Comparison of ENCODE assay signal across 8 mouse cellular contexts in genomic region chrX:36112422-36112750, GRCm38 (mm10). TPM values are rescaled to one million over a fixed set of nuclear protein-coding genes. Genes with fewer than 3 reads are reported as not detected.
DNase-seq lines count a peak whose midpoint lies in the region; ATAC-seq and TF ChIP-seq lines count a peak whose summit lies in the region.

No protein-coding gene starts in this region.

- no peak for TF ChIP-seq POLR2A in cerebellum, adult 2 months (IDR thresholded peaks at IDR 0.05; ENCODE audit: borderline replicate concordance, insufficient read depth, low read length)

- WGBS in cerebellum, adult 2 months, result 4% methylated on average over 9 of the region's 9 CpGs
- 13% methylated on average over 9 of the region's 9 CpGs for WGBS in liver, embryonic 14.5 days (ENCODE audit: insufficient replicate concordance)

- H3K79me2 ChIP-seq in C2C12 (ENCODE audit: control insufficient read depth, insufficient read depth), result no peaks in the 10 kb centered on the region

- TF ChIP-seq CTCF in cerebellum, adult 2 months (IDR thresholded peaks at IDR 0.05; ENCODE audit: borderline replicate concordance, insufficient read depth, low read depth, low read length), result no peak
- no peak for TF ChIP-seq CTCF in C2C12 (IDR thresholded peaks at IDR 0.05; ENCODE audit: control insufficient read depth, insufficient read depth, insufficient read length)
- no peak for TF ChIP-seq CTCF in liver, embryonic 14.5 days (IDR thresholded peaks at IDR 0.05; ENCODE audit: low read depth)

- TF ChIP-seq EP300 in liver, embryonic 14.5 days (IDR thresholded peaks at IDR 0.05; ENCODE audit: low read depth), result no peak

- H3K9ac ChIP-seq in liver, embryonic 14.5 days (replicated peaks), result no peak overlapping the region

- no peak for ATAC-seq in liver, embryonic 14.5 days (ENCODE audit: insufficient read depth)
- ATAC-seq in megakaryocyte-erythroid progenitor cell, adult 5-6 weeks (replicated peaks; ENCODE audit: low FRiP score, low TSS enrichment, poor library complexity, severe bottlenecking), result no peak

- peak overlapping the region; percentile 57 for H3K4me3 ChIP-seq in cerebellum, adult 2 months (replicated peaks; ENCODE audit: insufficient read depth, low read depth, low read length)
- H3K4me3 ChIP-seq in C2C12 (ENCODE audit: insufficient read depth, poor library complexity, severe bottlenecking), result peak overlapping the region; percentile 26
- peak overlapping the region; percentile 30 to 34 for H3K4me3 ChIP-seq in liver, embryonic 14.5 days (ENCODE audit: insufficient read depth in 1 of 2, low read depth in 2 of 2, low read length in 2 of 2)

- no peak for DNase-seq in cerebellum, adult 2 months
- DNase-seq in cerebellum, adult 9-10 months, result no peak
- DNase-seq in forelimb bud, embryonic 11.5 days (ENCODE audit: low read depth, low spot score), result peak; percentile 3
- no peak for DNase-seq in liver, embryonic 14.5 days (ENCODE audit: low read depth in 3 of 3, low spot score in 3 of 3)
- no peak for DNase-seq in thymus, postnatal 25 days
- DNase-seq in left cerebral cortex, postnatal 25 days (ENCODE audit: low spot score in 2 of 2), result no peak

- H3K79me3 ChIP-seq in C2C12 (ENCODE audit: low read depth), result peaks cover 1% of the 10 kb centered on the region

- H3K9me3 ChIP-seq in liver, embryonic 14.5 days (ENCODE audit: control insufficient read depth, low read length), result no peaks in the 10 kb centered on the region

- peak overlapping the region; percentile 28 for H3K4me2 ChIP-seq in liver, embryonic 14.5 days (ENCODE audit: low read depth)

- H3K27me3 ChIP-seq in cerebellum, adult 2 months (ENCODE audit: control insufficient read depth, insufficient read depth, low read length), result no peaks in the 10 kb centered on the region
- no peaks in the 10 kb centered on the region for H3K27me3 ChIP-seq in C2C12 (ENCODE audit: control insufficient read depth, insufficient read depth, insufficient read length)
- no peaks in the 10 kb centered on the region; the same call in 1 of the 2 replicates for H3K27me3 ChIP-seq in liver, embryonic 14.5 days (ENCODE audit: control insufficient read depth, insufficient read depth, low read length)

- no peaks in the 10 kb centered on the region for H3K4me1 ChIP-seq in cerebellum, adult 2 months (ENCODE audit: control insufficient read depth, insufficient read depth, low read length)
- no peaks in the 10 kb centered on the region for H3K4me1 ChIP-seq in liver, embryonic 14.5 days (replicated peaks; ENCODE audit: control insufficient read depth in 2 of 2, insufficient read depth in 2 of 2, low read length in 1 of 2)

- no peak overlapping the region for H3K27ac ChIP-seq in cerebellum, adult 2 months (ENCODE audit: insufficient read depth, low read length)
- no peak overlapping the region for H3K27ac ChIP-seq in liver, embryonic 14.5 days

- no peaks in the 10 kb centered on the region for H3K36me3 ChIP-seq in C2C12 (ENCODE audit: control insufficient read depth, insufficient read depth)
- no peaks in the 10 kb centered on the region for H3K36me3 ChIP-seq in liver, embryonic 14.5 days (replicated peaks; ENCODE audit: control insufficient read depth, insufficient read depth, low read depth)

- intact Hi-C loops in left cerebral cortex, postnatal 25 days (cut with DNase I), result no loop called here

- peak overlapping the region; percentile 90 for H3ac ChIP-seq in C2C12 (ENCODE audit: control insufficient read depth, insufficient read length, low read depth)

TF ChIP-seq in C2C12, 6 proteins besides CTCF, POLR2A, EP300 and RAD21:
- TF ChIP-seq FOSL1 (IDR thresholded peaks at IDR 0.05; ENCODE audit: insufficient read depth, low read length, poor library complexity, severe bottlenecking) (no peak), USF1 (IDR thresholded peaks at IDR 0.05; ENCODE audit: low read depth) (no peak), CEBPB (IDR thresholded peaks at IDR 0.05; ENCODE audit: low read depth) (no peak), MYOG (IDR thresholded peaks at IDR 0.05; ENCODE audit: control insufficient read depth, extremely low read depth, insufficient read length) (no peak)

RNA-seq across cellular contexts. Expression of gene Il13ra1, which starts 0.5 kb away (rescaled TPM):
- 2.3 and 3.0 TPM in 2 replicates for polyA plus RNA-seq in cerebellum, adult 2 months (2012; rRNA removed)
- polyA plus RNA-seq in C2C12 (2012; fragmentation: generic; extraction: Trizol), result 6.3 TPM
- 0.95 and 1.5 TPM in 2 replicates for polyA plus RNA-seq in liver, embryonic 14.5 days (2012; rRNA removed)
- polyA plus RNA-seq in liver, embryonic 14.5 days (2014; fragmentation: Nextera tagmentation; extraction: Ambion mirVana), result 4.4 and 5.0 TPM in 2 replicates
- total RNA-seq in megakaryocyte-erythroid progenitor cell, adult 5-6 weeks (2014; fragmentation: Nextera tagmentation), result not detected in 2 replicates
- not detected in 2 replicates for total RNA-seq in megakaryocyte-erythroid progenitor cell, adult 5-6 weeks (2017)
- total RNA-seq in left cerebral cortex, postnatal 25 days (2021), result 1 to 10 TPM; 4.0 to 4.8 TPM
